Mouse (Mus musculus) frontal cortex, adult (tissue): ENCODE data around the gene Appl1.
"Not testable (repeated sequence)": the region's sequence is repeated elsewhere in the genome, so short reads cannot be mapped to it uniquely, and the experiment has no call there.

Source experiments
- ATAC-seq: cut with Nextera tagmentation; 2 replicates; pipeline ENCODE4 v1.9.2; 2017; ENCODE audit warnings: mild to moderate bottlenecking, moderate library complexity, mixed read lengths; ENCODE audit not compliant: low TSS enrichment

The Appl1 gene

DNA sequence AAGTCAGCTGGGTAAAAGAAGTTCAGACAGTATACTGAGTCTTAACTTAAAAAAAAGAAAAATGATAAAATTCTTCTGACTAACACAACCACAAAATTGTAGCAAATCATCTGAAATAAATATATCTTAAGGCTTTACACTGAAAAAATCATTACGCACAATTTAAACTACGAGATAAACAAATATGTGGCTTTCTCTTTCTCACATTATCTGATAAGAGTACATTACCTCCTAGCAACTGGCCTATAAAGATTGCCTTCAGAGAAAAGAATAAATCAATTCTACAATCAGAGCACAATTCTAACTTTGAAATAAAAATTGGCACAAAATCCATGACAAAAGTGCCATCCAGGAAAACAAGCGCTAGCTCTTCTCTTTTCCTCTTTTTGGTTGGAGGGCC lies 1.9 kb downstream of the Appl1 start:
- ATAC-seq: no peak

DNA sequence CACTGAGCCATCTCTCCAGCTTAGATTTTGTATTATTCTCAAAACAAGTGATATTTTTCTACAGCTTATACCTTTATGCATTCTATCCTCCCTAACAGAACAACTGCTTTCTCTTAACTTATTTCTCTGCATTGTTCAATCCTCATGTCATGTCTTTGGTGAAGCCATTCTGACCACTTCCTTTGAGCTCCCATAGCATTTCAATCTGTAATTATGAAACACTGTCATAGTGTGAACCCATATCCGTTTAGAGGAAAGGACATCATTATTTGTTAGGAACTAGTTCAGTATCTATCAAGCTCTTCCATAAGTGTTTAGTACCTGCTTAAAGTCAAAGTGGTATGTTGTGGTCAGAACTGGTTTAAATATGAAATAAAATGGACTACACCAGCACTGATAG lies 10.5 kb downstream of the Appl1 start:
- ATAC-seq: no peak

DNA sequence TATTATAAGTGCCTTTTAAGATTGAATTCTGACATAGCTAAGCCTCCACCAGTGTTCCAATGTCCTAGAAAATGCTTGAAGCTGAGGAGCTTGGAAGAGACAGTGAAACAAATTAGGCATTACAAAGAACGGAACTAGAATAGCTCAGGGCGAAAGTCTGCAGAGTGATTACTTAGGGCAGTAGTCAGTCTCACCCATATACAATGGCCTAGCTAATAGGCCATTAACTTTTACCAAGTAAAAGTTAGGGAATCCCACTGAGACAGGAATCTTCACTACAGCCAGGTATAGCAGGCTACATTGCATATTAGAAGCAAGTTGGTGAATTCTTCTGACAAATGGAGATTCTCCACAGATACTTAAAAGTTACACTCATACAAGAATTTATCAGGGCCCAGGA lies 14.9 kb downstream of the Appl1 start:
- ATAC-seq: not testable (repeated sequence)

DNA sequence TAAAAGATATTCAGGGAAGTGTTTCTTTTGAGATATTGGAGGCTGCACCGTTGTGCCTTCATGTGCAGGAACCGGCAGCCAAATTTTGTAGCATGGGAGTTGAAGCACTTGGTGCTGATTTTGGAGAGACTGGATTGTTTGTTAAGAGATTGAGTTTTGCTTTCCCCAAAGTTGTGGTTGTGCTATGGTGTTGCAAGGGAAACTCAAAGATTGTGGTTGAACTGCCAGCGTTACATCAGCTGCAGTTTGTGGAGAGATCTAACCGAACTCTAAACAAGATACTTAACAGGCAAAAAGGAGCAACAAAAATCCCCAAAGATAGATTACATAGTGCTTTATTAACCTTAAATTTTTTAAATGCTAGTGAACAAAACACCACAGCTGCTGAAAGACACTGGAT lies 35.5 kb downstream of the Appl1 start:
- no peak for ATAC-seq

DNA sequence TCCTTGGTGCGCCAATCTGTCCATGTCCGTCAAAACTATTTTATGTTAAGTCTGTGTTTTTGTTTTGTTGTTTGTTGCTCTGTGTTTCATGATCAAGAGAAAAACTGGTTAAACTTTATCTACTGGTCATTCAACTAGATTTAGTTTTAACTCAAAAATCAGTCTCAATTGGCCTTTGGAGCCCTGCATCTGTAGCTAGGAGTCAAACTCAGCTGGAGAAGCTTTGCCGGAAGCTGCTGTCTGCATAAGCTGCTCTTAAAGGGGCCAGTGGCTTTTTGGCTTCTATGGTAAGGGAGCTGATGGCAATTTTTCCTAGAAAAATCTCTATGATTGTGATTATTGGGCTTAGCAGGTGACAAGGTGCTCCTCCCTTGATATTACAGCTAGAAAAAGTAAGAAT lies 36.1 kb downstream of the Appl1 start:
- no peak for ATAC-seq

DNA sequence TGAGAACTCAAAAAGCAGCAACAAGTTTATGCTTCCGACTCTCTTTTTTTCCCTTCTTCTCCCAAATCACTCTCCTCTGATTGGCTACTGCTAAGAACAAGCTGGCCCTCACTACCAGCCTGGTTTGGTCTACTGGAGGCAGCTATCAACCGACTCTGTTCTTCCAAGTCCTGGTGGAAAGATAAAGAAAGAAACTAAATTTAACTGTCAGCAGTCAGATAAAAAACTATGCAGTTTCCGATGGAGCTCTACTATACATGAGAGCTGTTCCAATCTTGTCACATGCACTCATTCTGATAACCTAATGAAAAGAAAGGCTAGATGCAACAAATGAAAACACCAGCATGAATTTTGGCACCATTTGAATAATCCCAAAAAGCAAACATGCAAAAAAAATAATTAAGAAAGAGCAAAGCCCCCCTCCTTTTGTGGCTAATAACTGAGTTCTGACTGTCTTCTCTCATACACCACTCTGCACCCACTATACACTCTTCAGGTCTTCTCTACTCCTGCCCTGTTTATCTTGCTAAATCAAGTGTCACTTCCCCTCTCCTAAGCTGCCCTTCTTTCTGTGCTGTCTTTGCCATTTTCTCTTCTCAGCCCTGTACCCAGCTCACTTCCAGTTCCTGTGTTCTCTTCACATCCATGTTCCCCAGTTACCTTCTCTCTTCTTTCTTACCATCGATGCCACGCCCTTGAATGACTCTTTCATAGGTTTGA lies 47.2 kb downstream of the Appl1 start:
- ATAC-seq: no peak

DNA sequence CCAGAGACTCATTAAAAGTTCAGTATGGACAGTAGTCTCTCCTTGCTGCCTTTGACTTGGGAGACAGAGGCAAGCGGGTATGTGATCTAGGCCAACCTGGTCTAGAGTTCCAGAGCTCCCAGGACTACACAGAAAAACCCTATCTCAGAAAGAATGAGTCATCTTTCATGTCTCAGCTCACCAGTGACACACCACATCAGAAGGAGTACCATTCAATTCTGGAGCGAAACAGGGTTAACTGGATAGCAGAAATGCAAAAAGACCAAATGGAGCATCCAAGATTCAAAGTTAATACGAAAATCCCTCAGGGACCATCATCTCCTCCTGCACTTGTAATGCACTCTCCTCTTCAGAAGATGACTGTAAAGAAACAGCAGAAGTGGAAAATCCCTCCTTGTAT lies 51.7 kb downstream of the Appl1 start:
- ATAC-seq: no peak

DNA sequence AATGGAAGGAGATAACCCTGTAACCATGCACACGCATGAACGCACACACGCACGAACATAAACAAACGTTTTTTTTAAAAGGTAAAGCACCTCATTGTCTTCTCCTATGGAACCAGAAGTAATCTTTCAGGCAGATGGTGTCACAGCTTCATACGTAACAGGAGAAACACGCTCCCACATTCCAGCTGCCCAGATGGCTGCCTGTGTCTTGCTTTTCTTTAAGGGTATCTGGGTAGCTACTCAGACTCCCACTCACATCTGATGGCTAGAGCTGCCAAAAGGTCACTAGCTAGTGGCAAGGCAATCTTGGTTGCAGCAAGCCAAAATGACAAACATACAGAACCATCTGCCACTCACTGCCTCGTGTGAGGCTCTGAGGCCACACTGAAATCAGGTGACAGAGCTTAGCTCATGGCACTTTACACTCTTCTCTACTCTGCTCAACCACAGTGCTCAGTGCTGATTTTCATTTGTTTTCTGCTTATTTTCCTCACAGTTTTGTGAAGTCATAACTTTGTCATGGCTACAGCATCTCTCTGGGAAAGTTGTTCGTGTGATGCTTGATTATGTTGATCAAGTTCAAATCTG lies 57.3 kb downstream of the Appl1 start:
- ATAC-seq: peak; percentile 77

DNA sequence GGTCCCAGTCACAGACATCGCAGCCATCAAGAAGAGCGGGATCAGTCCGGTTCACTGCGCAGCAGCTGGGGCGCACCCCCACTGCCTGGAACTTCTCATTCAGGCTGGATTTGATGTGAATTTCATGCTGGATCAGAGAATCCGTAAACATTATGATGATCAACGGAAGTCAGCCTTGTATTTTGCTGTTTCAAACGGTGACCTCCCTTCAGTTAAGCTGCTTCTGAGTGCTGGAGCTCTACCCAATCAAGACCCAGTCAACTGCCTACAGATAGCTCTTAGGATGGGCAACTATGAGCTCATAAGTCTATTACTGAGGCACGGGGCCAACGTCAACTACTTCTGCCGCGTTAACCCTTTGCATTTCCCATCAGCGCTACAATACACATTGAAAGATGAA lies 59.2 kb downstream of the Appl1 start:
- ATAC-seq: no peak

DNA sequence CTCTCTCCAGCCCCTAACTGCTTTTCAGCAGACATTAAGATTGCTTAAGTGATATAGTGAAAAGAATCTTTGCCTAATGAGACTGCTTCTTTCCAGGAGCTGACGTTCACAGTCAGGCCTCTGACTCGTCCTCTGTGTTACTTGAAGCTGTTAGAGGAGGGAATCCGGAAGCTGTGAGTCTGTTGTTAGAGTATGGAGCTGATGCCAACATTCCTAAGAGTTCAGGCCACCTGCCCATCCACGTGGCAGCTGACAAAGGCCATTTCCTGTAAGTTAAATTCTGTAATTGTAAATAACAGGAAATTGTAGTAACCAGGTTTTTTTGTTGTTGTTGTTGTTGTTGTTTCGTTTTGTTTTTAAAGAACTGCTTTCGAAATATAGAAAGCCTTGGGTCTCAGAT lies 59.8 kb downstream of the Appl1 start:
- ATAC-seq: no peak

DNA sequence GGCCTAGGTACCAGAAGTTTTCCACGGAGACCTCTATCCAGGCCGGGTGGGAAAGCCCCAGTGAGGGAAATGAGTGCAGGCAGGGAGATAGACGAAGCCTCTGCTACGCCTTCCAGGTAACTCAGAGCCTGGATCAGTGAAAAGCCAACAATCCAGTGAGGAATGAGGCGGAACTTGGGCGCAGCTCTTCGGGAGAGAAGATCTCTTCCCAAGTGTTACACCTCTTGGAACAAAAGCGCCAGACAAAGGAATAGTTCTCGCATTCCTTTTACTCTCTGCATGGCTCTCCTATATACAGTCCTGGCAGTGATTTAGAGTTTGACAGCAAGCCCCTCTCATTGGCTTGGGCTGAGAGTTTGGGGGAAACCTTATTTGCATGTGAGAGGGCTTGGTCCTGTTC lies 60.6 kb downstream of the Appl1 start:
- ATAC-seq: not testable (repeated sequence)

DNA sequence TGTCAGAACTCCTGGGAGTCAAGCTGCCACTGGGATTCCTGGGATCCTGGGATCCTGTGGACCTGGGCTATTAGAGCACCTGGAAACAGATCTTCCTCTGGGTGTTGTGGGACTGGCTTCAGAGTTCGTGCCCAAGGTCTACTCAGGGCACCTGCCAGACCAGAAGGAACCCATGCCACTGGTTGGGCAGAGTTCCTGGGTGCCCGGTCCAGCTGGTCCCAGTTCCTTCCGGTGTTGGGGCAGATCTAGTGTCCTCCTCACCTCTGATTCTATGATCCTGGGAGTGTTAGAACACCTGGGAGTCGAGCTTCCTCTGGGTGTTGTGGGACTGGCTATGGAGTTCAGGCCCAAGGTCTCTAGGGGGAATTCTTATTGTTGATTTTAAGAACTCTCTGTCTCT lies 63.6 kb downstream of the Appl1 start:
- no peak for ATAC-seq

DNA sequence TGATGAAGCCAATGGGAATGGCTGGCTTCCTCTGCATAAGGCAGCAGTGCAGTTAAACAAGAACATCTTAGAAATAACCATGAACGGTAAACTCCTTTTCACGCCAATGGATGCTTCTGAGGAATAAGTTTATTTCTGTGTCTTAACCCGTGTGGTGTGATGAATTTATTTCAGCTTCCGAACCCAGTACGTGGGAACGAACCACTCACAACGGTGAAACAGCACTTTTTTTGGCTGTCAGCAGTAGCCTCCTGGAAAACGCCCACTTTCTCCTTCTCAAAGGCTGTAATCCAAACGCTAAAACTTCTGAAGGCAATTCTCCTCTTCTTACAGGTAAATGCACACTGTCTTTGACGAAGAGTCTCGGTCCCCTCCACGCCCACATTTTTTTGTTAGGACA lies 70.1 kb downstream of the Appl1 start:
- peak; percentile 69 for ATAC-seq

DNA sequence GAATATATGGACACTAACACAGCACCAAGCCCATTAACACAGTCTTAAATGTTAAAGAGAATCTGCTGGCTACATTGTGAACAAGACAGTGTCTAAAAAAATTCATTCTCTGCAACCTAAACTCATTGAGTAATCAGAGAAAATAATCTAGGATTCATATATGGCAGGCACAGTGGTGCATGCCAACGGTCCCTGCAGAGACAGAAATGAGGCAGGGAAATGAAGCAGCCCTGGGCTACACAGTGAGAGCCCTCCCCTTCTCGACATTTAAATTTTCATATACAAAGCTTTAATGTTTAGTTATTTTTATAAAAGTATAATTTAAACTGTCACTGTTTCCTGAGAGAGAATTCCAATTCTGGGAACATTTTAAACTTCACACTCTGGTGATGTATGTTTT lies 71.5 kb downstream of the Appl1 start:
- 0 out of 2 replicates have a peak, but pooled peaks have one; percentile 55 for ATAC-seq

DNA sequence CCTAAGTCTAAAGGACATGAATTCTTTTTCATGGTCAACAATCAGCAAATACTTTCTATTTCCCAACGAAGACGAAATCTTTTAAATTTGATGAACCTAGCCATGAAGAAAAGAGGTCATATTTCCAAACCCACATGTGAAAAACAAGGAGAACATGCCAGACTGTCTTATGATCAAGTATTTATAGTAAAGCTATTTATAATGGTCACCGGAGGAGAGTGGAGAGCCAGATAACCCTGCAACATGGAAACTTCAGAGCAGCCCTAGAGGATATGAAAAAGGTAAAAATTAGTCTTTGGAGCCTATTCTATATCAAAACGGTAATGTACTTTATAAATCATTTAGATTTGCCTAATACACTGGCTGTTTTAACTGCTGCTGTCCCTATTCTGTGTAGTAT lies 76.6 kb downstream of the Appl1 start, which contains the start of gene Asb14:
Gene Asb14 (plus strand): TSS at position 166 of the 400 bp plus-strand sequence.
- ATAC-seq: no peak

DNA sequence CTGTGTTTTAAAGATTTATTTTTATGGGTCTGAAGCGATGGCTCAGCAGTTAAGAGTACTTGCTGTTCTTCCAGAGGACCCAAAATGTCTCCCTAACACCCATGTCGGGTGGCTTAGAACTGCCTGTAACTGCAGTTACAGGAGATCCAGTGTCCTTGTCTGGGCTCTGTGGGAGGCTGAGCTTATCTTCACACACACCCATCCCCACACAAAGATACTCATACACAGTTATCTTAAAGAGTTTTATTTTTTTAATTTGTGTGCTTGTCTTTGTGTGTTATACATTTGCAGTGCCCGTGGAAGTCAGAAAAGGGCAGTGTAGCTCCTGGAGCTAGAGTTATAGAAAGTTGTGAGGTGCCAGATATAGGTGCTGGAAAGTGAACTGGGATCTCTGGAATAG lies 80.3 kb downstream of the Appl1 start:
- no peak for ATAC-seq

DNA sequence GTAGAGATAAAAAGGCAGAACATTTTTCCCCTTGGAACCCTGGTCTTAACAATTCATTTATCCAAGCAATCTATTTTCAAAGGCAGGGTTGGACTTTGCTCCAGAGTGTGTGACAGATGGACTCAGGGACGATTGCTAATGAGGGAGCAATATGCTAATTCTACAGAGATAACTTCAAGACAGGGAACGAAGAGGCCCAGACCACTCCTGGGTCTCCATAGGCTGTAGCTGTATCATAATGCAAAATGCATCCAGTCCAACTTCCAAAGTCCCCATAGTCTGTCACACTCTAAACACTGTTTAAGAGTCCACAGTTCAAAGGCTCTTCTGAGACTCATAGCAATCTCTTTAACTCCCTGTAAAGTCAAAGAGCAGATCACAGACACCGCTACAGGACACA lies 83.8 kb downstream of the Appl1 start:
- no peak for ATAC-seq

DNA sequence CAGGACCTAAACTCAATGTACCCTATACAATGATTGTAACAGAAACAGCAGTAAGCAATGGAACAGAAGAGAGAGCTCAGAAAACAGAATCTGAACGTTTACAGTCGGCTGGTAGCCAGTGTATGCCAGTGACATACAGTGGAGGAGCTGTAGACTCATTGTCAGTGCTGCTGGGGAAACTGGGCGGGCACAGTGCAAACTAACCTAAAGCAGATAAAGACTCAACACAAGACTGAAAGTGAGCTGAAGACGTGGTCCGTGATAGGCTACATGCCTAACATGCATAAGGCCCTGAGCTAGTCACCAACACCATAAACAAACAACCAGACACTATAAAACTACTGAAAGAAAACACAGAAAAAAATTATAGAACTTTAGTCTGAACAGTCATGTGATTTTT lies 89.3 kb downstream of the Appl1 start:
- no peak for ATAC-seq

DNA sequence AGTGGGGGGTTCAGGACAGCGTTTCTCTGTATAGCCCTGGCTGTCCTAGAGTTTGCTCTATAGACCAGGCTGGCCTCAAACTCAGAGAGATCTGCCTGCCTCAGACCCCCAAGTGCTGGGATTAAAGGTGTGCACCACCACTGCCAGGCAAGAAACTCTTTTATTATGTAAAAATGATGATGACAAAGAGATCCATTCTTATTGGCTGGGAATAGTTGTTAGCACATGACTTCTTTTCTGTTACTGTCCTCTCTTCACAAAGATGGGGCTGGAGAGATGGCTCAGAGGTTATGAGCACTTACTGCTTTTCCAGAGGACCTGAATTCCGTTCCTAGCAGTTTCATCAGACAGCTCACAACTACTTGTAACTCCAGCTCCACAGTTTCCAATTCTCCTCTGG lies 91.1 kb downstream of the Appl1 start:
- ATAC-seq: no peak

DNA sequence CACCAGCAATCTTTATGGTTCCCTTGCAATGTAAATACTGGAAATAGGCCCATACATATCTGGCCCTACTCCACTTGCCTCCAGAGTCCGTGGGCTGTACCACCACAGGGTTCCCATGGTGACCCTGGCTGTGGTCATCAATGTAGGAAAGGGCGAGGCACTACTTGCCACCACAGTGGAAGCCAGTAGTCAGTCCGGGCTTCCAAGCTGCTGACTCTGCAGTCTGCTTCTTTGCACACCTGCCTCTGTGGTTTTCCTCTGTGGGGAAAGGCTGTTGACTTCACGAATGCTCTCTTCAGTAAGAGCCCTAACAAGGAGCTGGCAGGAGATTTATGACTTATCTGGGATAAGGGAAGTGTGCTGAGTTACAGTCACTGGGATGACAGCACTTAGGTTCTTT lies 92.3 kb downstream of the Appl1 start:
- no peak for ATAC-seq
